9 mouse cellular contexts compared by ENCODE assay signal in genomic region chr4:82338481-82338880, GRCm38 (mm10).
DNase-seq lines count a peak whose midpoint lies in the region; ATAC-seq lines count a peak whose summit lies in the region.
"Had no signal": no experiment of that assay in that cellular context is flagged by ENCODE, and none has a peak within 500 bp of the region (broad histone marks: within the 10 kb centered on the region; RNA-seq: fewer than 3 reads in every experiment).

No protein-coding gene starts in this region.

- DNase-seq in midbrain, embryonic 11.5 days (ENCODE audit: low spot score, missing footprints), result peak; percentile 37
- DNase-seq in midbrain, embryonic 14.5 days, result no peak
- peak; percentile 44 for DNase-seq in lung, postnatal 36 days
- no peak for DNase-seq in spleen, adult 12 weeks (ENCODE audit: low spot score)

- no peaks in the 10 kb centered on the region for H3K36me3 ChIP-seq in forebrain, embryonic 15.5 days
- H3K36me3 ChIP-seq in forebrain, embryonic 12.5 days (replicated peaks), result no peaks in the 10 kb centered on the region
- H3K36me3 ChIP-seq in midbrain, embryonic 11.5 days (ENCODE audit: control insufficient read depth, insufficient read depth, low read length), result no peaks in the 10 kb centered on the region
- H3K36me3 ChIP-seq in midbrain, embryonic 14.5 days (ENCODE audit: control insufficient read depth, insufficient read depth, low read length), result no peaks in the 10 kb centered on the region
- H3K36me3 ChIP-seq in heart, embryonic 14.5 days (ENCODE audit: control insufficient read depth, insufficient read depth, low read length), result 0 out of 2 replicates have a peak, but pooled peaks cover 8% of the 10 kb centered on the region
- H3K36me3 ChIP-seq: midbrain, embryonic 12.5 days had no signal

- no peaks in the 10 kb centered on the region for H3K9me3 ChIP-seq in forebrain, embryonic 15.5 days
- no peaks in the 10 kb centered on the region for H3K9me3 ChIP-seq in forebrain, embryonic 12.5 days
- H3K9me3 ChIP-seq in midbrain, embryonic 11.5 days (ENCODE audit: control insufficient read depth, low read length), result no peaks in the 10 kb centered on the region
- H3K9me3 ChIP-seq in midbrain, embryonic 14.5 days (ENCODE audit: control insufficient read depth, low read length), result no peaks in the 10 kb centered on the region
- H3K9me3 ChIP-seq in heart, embryonic 14.5 days (ENCODE audit: control insufficient read depth, low read length), result no peaks in the 10 kb centered on the region
- H3K9me3 ChIP-seq: midbrain, embryonic 12.5 days had no signal

- peaks cover 55% of the 10 kb centered on the region for H3K4me1 ChIP-seq in forebrain, embryonic 15.5 days
- H3K4me1 ChIP-seq in forebrain, embryonic 12.5 days, result peaks cover 21% of the 10 kb centered on the region
- H3K4me1 ChIP-seq in midbrain, embryonic 11.5 days (ENCODE audit: control insufficient read depth, insufficient read depth, low read length), result peaks cover 2% of the 10 kb centered on the region; the same call in 1 of the 2 replicates
- H3K4me1 ChIP-seq in midbrain, embryonic 14.5 days (ENCODE audit: control insufficient read depth, insufficient read depth, low read length), result no peaks in the 10 kb centered on the region
- peaks cover 4 to 42% of the 10 kb centered on the region in 2 experiments for H3K4me1 ChIP-seq in heart, embryonic 14.5 days (ENCODE audit: control insufficient read depth in 2 of 2, insufficient read depth in 2 of 2, low read length in 2 of 2)

- H3K4me3 ChIP-seq in forebrain, embryonic 15.5 days, result no peak overlapping the region
- no peak overlapping the region for H3K4me3 ChIP-seq in forebrain, embryonic 12.5 days (replicated peaks)
- no peak overlapping the region for H3K4me3 ChIP-seq in midbrain, embryonic 11.5 days (ENCODE audit: low read depth, low read length)
- H3K4me3 ChIP-seq in midbrain, embryonic 14.5 days (replicated peaks; ENCODE audit: low read depth, low read length), result no peak overlapping the region
- no peak overlapping the region for H3K4me3 ChIP-seq in heart, embryonic 14.5 days (ENCODE audit: control insufficient read depth in 1 of 2, insufficient read depth in 1 of 2, low read depth in 1 of 2, low read length in 2 of 2)
- H3K4me3 ChIP-seq: midbrain, embryonic 12.5 days had no signal

- no peak overlapping the region for H3K4me2 ChIP-seq in forebrain, embryonic 15.5 days (replicated peaks)
- H3K4me2 ChIP-seq in forebrain, embryonic 12.5 days, result no peak overlapping the region
- no peak overlapping the region for H3K4me2 ChIP-seq in midbrain, embryonic 11.5 days
- no peak overlapping the region for H3K4me2 ChIP-seq in midbrain, embryonic 14.5 days (ENCODE audit: low read length)
- H3K4me2 ChIP-seq in heart, embryonic 14.5 days (ENCODE audit: low read length), result no peak overlapping the region
- H3K4me2 ChIP-seq: midbrain, embryonic 12.5 days had no signal

- H3K27ac ChIP-seq in forebrain, embryonic 15.5 days (replicated peaks), result peak overlapping the region; percentile 44; the same call in 1 of the 2 replicates
- no peak overlapping the region for H3K27ac ChIP-seq in forebrain, embryonic 12.5 days
- H3K27ac ChIP-seq in midbrain, embryonic 11.5 days (ENCODE audit: low read depth, low read length), result no peak overlapping the region
- no peak overlapping the region for H3K27ac ChIP-seq in midbrain, embryonic 14.5 days (replicated peaks; ENCODE audit: low read depth, low read length)
- peak overlapping the region; percentile 21 to 61; a peak in 3 of 4 replicates for H3K27ac ChIP-seq in heart, embryonic 14.5 days (replicated peaks in 1 of 2; ENCODE audit: control insufficient read depth in 1 of 2, insufficient read depth in 1 of 2, low read depth in 2 of 2, low read length in 2 of 2)
- H3K27ac ChIP-seq: midbrain, embryonic 12.5 days had no signal

- H3K9ac ChIP-seq in forebrain, embryonic 15.5 days (replicated peaks), result no peak overlapping the region
- no peak overlapping the region for H3K9ac ChIP-seq in forebrain, embryonic 12.5 days
- H3K9ac ChIP-seq in midbrain, embryonic 11.5 days (ENCODE audit: low read length), result no peak overlapping the region
- no peak overlapping the region for H3K9ac ChIP-seq in midbrain, embryonic 14.5 days (replicated peaks; ENCODE audit: low read length)
- no peak overlapping the region for H3K9ac ChIP-seq in heart, embryonic 14.5 days (ENCODE audit: low read length)
- H3K9ac ChIP-seq: midbrain, embryonic 12.5 days had no signal

- ATAC-seq in forebrain, embryonic 15.5 days (replicated peaks), result no peak
- no peak for ATAC-seq in forebrain, embryonic 12.5 days (ENCODE audit: low FRiP score)
- no peak for ATAC-seq in midbrain, embryonic 11.5 days (ENCODE audit: low FRiP score)
- ATAC-seq in midbrain, embryonic 14.5 days (ENCODE audit: low FRiP score, low TSS enrichment), result no peak
- no peak for ATAC-seq in heart, embryonic 14.5 days (ENCODE audit: insufficient number of reproducible peaks, insufficient read depth, low FRiP score, low read depth)
- no peak for ATAC-seq in megakaryocyte, adult 5-6 weeks (ENCODE audit: poor library complexity, severe bottlenecking)

- WGBS in forebrain, embryonic 15.5 days, result 52% methylated on average over 3 of the region's 3 CpGs
- WGBS in forebrain, embryonic 12.5 days, result 70% methylated on average over 3 of the region's 3 CpGs
- 89% methylated on average over 3 of the region's 3 CpGs for WGBS in midbrain, embryonic 11.5 days
- WGBS in midbrain, embryonic 14.5 days, result 83% methylated on average over 3 of the region's 3 CpGs
- 19% methylated on average over 3 of the region's 3 CpGs for WGBS in heart, embryonic 14.5 days

- no peaks in the 10 kb centered on the region for H3K27me3 ChIP-seq in forebrain, embryonic 15.5 days
- H3K27me3 ChIP-seq in forebrain, embryonic 12.5 days, result no peaks in the 10 kb centered on the region
- no peaks in the 10 kb centered on the region for H3K27me3 ChIP-seq in midbrain, embryonic 11.5 days (ENCODE audit: control insufficient read depth, insufficient read depth, low read length)
- no peaks in the 10 kb centered on the region for H3K27me3 ChIP-seq in midbrain, embryonic 14.5 days (ENCODE audit: control insufficient read depth, insufficient read depth, low read length)
- no peaks in the 10 kb centered on the region for H3K27me3 ChIP-seq in heart, embryonic 14.5 days (ENCODE audit: control insufficient read depth, insufficient read depth, low read length)
- H3K27me3 ChIP-seq: midbrain, embryonic 12.5 days had no signal

Comparison
In these comparisons a context has a peak if more than half of its experiments do, and no peak if none do; other contexts are left out.
1. H3K27ac ChIP-seq: peak in forebrain, embryonic 15.5 days (single experiment) and heart, embryonic 14.5 days (2 of 2); none in forebrain, embryonic 12.5 days (single experiment), midbrain, embryonic 11.5 days (single experiment) and midbrain, embryonic 14.5 days (single experiment).
2. DNase-seq: peak in midbrain, embryonic 11.5 days (single experiment) and lung, postnatal 36 days (single experiment); none in midbrain, embryonic 14.5 days (single experiment) and spleen, adult 12 weeks (single experiment).